Mouse (Mus musculus) testis, adult 2 months (tissue): ENCODE results near the gene H3f3b.

Experiments
- CTCF ChIP-seq: fragments of 200-500 bp; IDR thresholded peaks from 2 replicates; pipeline ENCODE4 v1.5.1; 2012; ENCODE audit warnings: low read depth, mild to moderate bottlenecking, inconsistent platforms, low read length, moderate library complexity; ENCODE audit not compliant: control insufficient read depth, insufficient read depth, insufficient replicate concordance
- POLR2A ChIP-seq: fragments of 200-500 bp; IDR thresholded peaks from 2 replicates; pipeline ENCODE4 v1.6.1; 2012; ENCODE audit warnings: low read depth, mild to moderate bottlenecking, inconsistent platforms, low read length, moderate library complexity; ENCODE audit not compliant: control insufficient read depth

DNA sequence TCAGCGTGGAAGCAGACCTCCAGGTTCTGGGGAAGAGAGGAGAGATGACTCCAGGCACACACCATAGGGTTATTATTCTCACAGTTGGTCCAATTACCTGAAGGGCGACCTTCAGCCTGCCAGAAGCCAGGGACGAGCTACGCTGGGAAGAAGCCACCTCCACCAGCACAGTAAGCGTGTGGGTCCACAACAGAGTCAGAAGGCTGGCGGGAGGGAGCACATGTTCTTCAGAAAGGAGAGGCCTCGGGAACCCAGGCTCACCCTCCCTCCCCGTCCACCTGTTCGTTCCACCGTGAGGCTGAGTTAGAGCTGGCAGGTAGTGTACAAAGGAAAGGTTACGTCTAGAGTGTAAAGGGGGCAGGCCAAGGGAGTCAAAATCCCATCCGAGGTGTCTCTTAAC, 37.6 kb upstream of the H3f3b start:
- TF ChIP-seq CTCF, result no peak
- no peak for TF ChIP-seq POLR2A
